Mouse (Mus musculus): Measurements from ENCODE around the gene Plekha6.

Plekha6 gene

DNA sequence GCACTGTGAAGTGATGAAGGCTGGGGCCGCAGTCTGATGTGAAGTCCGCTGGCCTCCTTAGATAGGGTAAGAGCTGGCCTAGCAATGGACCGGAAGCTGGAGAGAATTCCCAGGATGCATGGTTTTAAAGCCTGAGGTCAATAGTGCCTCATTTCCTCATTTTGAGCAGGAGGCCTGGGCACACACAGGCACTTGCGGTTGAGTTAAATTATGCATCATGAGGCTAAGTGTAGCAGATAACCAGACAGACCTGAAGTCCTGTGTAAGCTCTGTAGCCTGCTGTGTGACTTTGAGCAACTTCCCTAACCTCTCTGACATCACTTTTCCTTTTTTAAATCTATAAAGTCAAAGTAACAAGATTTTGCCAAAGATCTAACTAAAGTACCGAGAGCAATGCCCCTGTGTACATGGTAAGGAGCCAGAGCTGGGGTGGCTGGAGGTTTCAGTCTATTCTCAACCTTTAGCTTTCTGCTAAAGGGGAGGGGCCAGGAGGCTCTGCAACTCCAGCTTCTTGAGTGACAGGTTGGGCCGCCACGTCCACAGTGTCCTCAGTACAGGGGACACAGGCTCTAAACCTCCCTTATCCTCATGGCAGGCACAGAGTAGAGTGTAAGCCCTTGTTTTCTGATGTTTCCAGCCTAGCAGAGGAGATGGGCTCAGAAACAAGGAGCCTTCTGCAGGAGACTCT, 50.8 kb downstream of the Plekha6 start:
- DNase-seq (ENCODE audit: low read depth) = no peak

DNA sequence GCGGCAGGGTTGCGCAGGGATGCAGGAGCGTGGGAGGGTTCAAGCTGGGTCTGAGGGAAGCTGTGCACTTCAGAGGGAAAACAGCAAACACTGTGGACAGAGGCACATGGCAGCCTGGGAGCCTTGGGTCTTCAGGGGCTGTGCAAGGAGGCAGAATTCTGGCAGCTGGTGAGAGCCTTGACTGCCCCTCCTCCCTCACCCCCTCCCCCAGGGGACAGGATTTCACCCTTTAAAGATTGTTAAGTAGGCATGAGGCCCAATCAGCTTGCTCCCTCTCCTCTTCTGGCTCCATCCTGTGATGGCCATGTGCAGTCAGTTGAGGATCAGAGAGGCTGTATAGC, 51.3 kb downstream of the Plekha6 start:
- no peak for DNase-seq (ENCODE audit: low read depth)

DNA sequence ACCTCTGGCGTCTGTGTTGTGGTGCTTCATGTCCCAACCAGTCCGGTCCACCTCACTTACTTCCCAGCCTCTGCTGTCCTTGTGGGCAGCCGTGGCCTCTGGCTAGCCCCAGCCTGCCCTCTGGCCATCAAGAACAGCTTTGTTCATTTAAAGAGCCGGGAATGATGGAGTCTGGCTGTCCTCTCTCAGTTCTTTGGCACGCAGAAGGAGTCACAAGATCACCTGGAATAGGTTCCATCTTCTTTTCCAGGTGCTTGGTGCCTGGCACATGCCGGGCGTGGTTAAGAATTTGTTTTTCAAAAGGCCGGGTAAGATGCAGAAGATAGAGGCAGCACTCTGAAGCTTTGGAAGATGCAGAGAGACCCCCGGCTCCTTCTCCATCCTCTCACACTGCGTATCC, 51.7 kb downstream of the Plekha6 start:
- no peak for DNase-seq (ENCODE audit: low read depth)

DNA sequence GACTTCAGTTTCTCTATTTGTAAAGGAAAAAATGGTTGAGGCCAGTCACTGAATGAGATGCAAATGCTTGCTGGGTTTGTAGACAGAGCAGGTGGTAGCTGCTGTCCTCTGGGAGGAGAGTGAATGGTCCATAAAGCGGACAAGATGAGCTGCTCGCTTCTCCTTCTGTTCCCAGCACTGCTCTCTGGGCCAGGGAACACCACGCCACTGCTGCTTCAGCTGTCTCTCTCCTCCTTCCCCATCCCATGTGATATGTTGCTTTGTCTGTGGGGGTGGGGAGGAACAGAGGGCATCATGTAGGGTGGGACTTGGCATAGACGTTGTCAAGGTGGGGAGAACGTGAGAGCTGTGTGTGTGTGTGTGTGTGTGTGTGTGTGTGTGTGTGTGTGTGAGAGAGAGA, 53.0 kb downstream of the Plekha6 start:
- DNase-seq (ENCODE audit: low read depth) = no peak

DNA sequence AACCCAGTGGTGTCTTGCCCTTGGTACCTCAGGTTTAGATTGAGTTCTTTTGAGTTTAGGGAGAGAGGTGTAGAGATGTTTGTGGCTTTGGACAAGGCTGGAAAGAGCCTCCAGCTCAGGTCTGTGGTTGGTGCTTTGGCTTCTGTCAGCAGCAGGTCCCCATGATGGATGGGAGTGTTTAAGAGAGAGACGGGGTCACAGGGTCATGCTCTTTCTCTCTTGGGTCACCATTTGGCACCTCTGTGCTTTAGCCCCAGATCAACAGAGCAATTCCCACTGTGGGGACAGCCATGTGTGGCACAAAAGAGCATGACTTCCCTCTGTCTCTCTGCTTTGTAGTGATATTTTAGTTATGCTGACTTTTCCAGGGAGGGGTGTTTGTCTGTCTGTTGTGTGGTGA, 55.1 kb downstream of the Plekha6 start:
- no peak for DNase-seq (ENCODE audit: low read depth)

DNA sequence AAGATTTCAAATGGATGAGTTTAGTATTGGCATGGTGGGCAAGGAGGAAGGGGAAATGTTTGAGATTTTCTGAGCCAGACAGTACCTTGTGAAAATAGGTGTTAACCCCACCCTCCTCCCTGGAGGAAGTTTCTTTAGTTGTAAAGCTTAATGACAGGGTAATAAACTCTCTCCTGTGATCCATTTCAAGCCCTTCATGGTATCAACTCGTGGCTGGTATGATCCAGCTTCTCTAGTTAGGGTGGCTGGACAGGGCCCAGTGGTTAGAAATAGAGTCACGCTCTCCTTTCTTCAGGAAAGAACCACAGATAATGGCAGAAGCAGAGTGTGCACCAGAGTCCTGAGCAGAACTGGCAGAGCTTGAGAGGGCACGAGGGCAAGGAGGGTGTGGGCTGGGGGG, 57.4 kb downstream of the Plekha6 start:
- DNase-seq (ENCODE audit: low read depth) = no peak

DNA sequence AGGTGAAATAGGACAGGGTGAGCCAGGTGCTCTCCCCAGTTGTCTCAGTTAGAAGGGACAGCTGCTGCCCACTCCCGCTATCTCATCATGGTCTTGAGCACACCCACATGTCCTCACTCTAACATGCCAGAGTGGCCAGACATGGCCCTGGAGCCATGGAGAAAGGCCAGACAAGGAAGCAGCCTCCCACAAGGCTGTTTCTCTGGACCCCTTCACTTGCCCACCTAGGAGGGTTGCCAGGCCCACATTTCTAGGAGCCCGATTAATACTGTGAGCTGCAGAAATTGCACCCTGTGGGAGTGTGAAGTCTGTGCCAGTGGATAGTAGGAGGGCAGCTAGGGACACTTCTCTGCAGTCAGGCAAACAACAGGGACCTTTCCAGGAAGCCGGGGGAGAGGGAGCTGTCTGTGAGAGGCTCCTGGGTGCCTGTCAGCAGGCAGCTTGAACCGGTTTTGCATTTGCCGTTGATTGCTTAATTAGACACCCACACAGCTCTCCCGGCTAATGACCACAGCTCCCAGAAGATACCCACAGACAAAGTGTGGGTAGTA, 58.5 kb downstream of the Plekha6 start:
- no peak for DNase-seq (ENCODE audit: low read depth)

DNA sequence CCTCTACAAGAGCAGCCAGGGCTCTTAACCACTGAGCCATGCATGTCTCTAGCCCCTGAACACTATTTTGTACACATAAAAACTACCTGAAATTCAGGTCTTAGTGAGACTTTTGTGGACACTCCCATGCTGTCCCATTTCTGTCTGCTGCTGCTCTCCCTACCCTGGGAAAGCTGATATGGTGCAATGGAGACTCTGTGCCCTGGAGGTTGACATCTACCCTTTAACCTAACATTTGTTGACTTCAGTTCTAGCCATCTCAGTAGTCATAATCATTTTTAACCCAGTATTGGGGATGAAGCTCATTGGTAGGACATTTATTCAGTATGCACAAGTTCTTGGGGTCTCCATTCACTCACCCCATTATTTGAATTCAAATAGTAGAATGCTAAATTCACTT, 60.7 kb downstream of the Plekha6 start:
- no peak for DNase-seq (ENCODE audit: low read depth)

DNA sequence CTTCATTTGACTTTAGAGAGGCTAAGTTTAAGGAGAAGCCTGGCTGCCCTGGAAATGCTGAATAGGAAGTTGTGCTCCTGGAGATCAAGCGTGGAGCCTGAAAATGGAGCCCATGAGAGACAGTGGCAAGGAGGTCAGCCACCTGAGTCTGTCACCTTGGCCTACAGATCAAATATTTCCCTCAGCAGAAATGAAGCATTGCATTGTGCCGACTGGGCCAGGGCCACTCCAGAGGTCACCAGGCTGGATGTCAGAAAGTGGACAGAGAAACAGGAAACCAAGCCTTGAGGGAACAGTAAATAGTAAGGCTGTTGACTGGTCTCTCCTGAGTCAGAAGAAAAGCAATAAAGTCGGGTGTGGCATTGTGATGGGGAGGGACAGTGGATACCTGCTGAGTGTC, 61.1 kb downstream of the Plekha6 start:
- DNase-seq (ENCODE audit: low read depth) = no peak

DNA sequence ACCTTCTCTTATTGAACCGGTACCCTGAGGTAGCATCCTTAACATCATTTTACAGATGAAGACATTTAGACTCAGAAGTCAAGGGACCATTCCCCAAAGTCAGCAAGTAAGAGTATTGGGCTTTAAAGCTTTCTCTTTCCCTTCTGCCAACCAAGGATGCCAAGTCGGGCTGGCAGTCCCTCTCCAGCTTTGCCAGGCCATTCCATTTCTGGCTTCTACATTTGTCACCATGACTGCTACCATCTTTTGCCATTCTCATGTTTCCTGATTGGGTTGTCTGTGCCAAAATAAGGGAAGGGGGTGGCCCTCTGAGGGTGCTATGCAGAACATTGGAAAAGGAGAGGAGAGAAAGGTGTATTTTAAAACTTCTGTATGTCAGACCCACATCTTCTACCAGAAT, 61.6 kb downstream of the Plekha6 start:
- DNase-seq (ENCODE audit: low read depth) = no peak

DNA sequence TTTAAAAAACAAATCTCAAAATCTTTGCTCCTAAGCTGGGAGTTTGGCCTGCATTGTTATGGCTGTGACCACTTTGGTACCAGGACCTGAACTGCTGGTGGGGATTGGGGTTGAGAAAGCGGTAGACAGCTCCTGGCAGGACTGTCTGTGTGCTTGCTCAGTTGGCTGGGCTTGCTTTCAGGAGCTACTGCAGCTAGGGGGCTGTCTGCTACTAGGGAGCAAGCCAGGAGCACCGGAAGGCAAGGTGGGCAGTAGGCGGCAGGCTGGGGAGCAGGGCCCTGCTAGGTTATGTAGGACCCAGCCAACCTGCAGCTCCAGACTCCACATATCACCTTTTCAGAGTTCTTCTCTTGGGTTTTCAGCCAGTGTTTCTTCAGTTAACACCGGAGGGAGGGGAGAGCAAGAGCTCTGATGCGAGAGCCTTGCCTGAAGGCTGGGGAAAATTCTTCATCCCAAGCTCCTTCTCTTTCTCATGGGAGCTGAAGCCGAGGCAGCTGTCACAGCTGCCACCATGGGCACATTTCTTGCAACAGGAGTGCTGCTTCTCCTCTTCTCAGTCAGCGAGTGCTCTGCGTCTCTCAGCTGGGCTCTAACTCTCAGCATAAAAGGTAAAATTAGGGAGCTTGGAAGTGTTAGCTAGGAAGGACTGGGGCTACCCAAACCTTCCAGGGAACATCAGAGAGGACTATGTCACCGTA, 62.1 kb downstream of the Plekha6 start:
- no peak for DNase-seq (ENCODE audit: low read depth)

DNA sequence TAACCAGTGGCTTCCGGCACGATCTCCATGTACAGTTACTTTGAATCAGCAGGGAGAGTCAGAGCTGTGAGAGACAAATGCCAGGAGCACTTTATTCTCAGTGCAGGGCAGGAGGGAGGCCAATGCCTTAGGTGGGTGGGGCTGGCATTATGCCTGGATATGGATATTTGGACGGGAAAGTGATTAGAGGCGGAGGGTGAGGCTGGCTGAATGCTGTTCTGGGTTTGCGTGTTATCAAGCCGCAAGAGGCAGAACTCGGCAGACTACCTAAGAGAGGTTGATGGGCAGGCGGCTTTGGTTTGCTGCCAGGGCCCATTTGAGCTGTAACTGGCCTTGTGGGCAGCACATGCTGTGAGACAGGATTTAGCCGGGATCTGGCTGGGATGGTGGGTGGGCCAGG, 62.9 kb downstream of the Plekha6 start:
- no peak for DNase-seq (ENCODE audit: low read depth)

DNA sequence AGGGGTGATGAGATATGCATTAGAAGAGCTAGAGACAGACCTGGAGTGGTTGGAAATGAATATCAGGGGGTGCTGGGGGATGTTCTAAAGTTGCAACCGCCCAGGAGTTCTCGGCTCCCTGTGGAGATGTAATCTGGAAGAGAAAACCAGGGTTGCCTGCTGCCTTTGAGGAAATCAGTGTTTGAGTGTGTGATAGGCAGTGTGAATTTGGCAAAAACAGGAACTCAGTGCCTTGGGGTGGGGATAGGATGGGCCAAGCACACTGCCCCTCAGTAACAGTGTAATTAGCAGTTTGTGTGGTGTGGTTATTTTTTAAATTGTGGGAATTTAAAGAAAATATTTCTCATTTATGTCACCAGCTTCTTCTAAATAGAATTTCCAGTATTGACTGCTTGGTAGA, 63.4 kb downstream of the Plekha6 start:
- no peak for DNase-seq (ENCODE audit: low read depth)

DNA sequence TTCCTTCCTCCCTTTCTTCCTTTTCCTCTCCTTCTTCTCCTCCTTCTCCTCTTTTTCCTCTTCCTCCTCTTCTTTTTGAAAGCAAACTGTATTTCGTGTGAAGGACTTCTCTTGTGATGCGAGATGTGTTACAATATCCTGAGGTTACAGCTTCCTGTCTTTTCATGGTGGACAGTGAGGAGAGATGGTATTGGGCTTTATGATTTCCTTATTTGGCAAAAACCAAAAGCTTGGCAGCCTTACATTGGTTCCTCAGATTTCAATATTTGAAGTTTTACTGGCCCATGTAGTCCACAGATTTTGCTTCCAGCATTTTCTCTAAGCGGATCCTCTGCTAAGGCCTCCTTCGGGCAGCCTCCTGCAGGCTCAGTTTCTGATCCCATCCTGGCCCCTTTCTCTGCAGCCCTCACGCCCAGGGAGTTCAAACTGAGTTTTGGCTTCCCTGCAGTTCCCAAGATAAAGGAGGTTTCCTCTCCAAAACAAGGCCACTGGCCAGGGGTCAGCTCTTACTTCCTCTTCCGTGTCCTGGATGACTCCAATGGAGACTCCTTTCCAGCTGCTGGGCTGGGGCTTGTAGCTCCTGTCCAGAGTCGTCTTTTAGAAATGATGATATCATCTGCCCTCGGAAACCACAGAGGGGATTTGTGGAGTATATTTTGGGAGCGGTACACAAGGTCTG, 64.9 kb downstream of the Plekha6 start:
- no peak for DNase-seq (ENCODE audit: low read depth)

DNA sequence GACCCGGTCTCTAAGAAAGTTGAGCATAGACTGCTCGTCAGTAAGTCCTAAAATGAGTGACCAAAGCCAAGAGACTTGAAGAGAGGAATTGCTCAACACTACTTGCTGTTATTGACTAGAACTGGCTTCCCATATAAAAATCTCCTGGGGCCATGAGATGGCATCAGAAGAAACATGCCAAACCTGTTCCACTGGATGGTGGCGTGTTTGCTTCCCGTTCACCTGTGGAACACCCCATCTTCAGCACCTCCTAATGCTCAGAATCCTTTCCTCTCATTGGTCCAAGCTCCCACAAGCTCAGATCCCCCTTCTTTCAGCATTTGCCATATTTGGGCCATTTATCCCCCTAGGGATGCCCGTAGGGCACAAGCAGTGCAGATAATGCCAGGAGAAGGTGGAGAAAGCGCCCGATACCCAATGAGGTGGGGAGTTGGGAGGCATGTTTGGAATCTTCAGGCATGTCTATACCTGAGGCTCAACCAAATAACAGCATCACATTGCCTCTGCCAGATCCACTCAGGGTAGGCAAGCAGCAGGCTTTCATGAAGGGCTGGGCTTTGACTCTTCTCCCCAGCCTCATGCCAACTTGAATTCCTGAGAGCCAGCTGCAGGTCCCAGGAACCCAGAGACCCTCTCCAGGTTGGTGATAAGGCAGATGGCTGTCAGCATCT, 67.6 kb downstream of the Plekha6 start:
- DNase-seq (ENCODE audit: low read depth) = no peak

DNA sequence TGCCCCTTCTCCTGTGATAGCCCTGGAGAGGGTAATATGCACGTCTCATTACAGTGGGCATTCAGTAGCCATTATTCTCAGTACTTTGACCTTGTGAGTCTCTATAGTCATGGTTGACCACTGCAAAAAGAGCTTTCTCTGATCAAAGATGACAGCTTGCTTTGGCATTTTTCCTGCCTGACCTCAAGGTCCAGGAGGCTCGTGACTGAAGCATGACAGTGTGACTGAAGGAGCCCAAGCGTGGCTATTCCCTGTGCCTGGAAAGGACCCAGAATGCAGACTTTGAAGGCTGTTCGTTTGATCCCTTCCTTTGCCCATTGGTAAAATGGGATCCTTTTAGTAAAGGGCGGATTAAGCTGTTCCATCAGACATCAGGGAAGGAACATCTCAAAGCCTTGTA, 71.9 kb downstream of the Plekha6 start:
- no peak for DNase-seq (ENCODE audit: low read depth)

DNA sequence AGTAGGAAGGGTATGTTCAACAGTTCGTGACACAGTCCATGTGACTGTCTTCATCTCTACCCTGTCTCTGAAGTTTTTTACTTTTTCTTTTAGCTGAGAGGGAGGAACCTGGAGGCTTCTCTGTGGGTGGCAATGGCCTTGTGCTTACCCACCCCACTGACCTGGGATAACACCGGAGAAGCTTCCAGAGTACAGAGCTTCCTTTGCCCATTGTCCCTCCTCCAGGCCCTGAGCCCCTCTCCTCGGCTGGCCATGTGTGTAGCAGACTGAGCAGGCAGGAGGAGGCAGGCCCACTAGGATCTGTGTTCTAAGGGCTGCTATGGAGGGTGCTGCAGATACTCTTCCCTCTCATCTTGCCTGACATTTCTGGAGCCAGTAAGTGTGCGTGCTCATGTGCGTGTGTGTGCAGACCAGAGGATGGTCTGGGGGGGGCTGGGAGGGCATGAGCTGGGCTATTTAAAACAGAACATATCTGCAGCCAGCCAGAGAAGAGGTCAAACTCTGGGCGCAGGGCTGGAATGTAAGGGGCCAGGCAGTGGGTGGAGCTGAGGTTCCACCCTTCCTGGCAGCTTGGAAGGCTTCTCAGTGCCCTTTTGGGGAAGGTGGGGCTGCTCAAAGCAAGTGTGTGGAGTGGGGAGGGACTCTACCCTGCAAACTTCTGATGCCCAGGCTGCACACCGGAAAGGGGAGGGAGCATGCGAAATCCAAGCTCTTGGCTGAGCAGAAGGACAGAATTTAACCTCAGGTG, 72.9 kb downstream of the Plekha6 start:
- no peak for DNase-seq (ENCODE audit: low read depth)

DNA sequence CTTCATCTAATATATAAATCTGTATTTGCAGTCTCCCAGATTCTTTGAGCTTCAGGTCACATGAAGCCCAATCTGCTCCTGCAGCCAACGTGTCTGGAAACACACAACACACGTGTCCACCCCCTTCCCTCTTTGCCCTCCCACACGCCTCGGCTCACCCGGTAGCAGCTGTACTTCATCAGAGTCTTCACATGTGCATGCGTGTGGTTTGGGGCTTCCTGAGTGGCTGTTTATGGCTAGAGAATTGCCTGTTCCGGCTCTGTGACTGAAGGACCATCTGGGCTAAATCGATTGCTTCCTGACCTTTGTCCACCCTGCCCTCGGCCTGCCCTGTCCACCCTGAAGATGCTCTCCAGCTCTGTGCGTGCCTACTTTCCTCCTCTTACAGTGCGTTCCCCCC, 73.7 kb downstream of the Plekha6 start:
- peak; percentile 12 for DNase-seq (ENCODE audit: low read depth)

DNA sequence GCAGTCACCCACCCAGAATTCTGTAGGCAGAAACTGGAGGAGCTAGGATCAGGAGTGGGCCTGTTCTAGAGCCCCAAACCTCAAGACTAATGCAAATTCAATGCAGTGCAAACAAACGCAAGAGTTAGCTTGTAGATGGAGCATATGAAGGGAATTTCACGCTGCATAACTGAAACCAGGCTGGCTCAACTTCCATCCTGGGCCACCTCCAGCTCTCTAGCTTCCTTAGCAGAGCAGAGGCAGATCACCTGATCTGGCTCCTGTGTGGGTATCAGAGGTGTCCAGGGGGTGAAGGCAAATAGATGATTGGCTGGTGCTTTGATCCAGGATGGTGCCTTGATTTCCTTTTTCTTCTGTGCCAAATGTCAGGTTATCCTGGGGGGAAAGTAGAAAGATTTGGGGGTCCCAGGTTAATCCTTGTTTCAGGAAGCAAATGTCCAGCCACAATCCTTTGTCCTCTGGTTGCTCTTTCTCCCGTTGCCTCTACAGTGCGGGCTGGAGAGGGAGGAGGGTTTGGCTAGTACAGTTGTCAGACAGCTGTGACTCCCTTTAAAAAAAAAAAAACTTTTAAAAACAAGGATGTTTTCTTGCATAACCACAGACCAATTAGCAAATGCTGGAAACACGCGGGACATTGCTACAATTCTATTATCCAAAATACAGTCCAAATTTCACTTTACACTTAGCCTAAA, 75.3 kb downstream of the Plekha6 start:
- no peak for DNase-seq (ENCODE audit: low read depth)

DNA sequence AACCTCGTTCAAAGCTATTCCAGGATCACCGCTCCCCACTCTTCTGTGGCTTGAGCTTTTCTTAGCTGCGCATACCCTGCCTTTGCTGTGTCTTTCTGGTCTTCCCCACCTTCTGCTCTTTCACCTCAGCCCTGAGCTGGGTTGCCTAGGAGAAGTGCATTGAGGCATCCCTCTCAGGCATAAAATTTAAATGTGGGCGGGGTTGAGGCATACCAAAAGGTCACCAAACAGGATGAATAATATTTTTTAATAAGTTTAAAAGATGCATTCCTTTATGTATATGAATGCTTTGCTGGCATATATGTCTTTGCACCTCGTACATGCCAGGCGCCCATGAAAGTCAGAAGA, 75.8 kb downstream of the Plekha6 start:
- DNase-seq (ENCODE audit: low read depth) = no peak

DNA sequence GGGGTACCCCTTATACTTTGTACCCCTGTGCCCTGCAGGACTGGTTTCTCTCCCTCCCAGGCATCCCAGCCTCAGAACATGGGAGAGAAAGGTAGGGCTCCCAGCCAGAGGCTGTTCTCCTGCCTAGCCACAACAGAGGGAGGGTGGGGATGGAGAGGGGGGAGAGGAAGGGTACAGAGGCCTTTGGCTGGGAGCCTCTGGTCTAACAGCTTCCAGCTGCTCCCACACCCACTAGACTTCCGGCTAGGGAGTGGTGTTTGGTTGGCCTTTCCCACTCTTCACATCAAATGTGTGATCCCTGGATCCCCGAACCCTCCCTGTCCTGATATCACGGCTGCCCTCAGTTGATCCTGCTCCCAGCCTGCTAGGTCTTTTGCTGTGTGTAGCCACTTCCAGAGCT, 76.9 kb downstream of the Plekha6 start:
- DNase-seq (ENCODE audit: low read depth) = no peak

DNA sequence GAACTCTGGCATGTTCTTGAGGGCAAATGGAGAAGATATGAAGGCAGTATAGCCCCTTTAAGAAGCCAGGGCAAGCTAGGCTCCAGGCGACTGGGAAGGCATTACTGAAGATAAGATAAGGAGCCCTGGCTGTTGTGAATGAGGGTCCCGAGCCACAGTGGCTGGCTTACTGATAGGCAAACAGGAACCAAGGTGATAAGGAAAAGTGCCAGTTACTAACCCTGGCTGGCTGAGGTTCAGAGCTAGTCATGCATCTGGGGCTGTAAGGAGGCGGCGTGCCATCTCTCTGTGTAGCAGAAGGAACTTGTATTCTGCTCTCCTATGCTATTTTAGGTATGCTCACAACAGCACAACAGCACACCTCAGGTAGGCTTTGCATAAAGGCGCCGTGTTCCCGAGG, 80.7 kb downstream of the Plekha6 start:
- DNase-seq (ENCODE audit: low read depth) = peak; percentile 29

Data from c-Kit-positive CD71-negative TER-119-negative erythroid progenitor cells, embryonic 14.5 days (primary cell).